Mouse (Mus musculus) neural tube, embryonic 14.5 days (tissue): Measurements from ENCODE around the gene Spock1. TPM values are rescaled to one million over a fixed set of nuclear protein-coding genes. Genes with fewer than 3 reads are reported as not detected.

ENCODE experiments used
- ATAC-seq: fragments of 200-750 bp; cut with Nextera tagmentation; 2 replicates; pipeline ENCODE4 v1.8.0; 2017; ENCODE audit warnings: low read depth, mild to moderate bottlenecking, moderate TSS enrichment, moderate library complexity
- H3K27ac ChIP-seq: fragments of 300-500 bp; sonication (generic); 2 replicates; pipeline ENCODE4 v1.5.1; 2014; ENCODE audit warnings: low read depth, mild to moderate bottlenecking, control low read depth, low read length, moderate library complexity, mixed read lengths
- H3K27me3 ChIP-seq: fragments of 300-500 bp; sonication (generic); 2 replicates; pipeline ENCODE4 v1.6.1; 2014; ENCODE audit warnings: low read length; ENCODE audit not compliant: control insufficient read depth, insufficient read depth
- H3K36me3 ChIP-seq: fragments of 300-500 bp; sonication (generic); 2 replicates; pipeline ENCODE4 v1.6.1; 2014; ENCODE audit warnings: low read length, mixed read lengths; ENCODE audit not compliant: control insufficient read depth, insufficient read depth
- H3K4me1 ChIP-seq: fragments of 300-500 bp; sonication (generic); 2 replicates; pipeline ENCODE4 v1.6.1; 2014; ENCODE audit warnings: low read length; ENCODE audit not compliant: control insufficient read depth, insufficient read depth
- H3K4me2 ChIP-seq: fragments of 300-500 bp; sonication (generic); 2 replicates; pipeline ENCODE4 v1.6.1; 2014; ENCODE audit warnings: mild to moderate bottlenecking, low read depth, low read length, control low read depth
- H3K4me3 ChIP-seq: fragments of 300-500 bp; sonication (generic); 2 replicates; pipeline ENCODE4 v1.5.1; 2014; ENCODE audit warnings: low read depth, low read length, control low read depth, mixed read lengths
- H3K9ac ChIP-seq: fragments of 300-500 bp; sonication (generic); replicated peaks from 2 replicates; pipeline ENCODE4 v1.6.1; 2014; ENCODE audit warnings: low read depth, mild to moderate bottlenecking, control low read depth, low read length, mixed read lengths
- H3K9me3 ChIP-seq: fragments of 300-500 bp; sonication (generic); 2 replicates; pipeline ENCODE4 v1.6.1; 2016; ENCODE audit warnings: low read length; ENCODE audit not compliant: control insufficient read depth
- WGBS: fragments of 180-500 bp; shearing (Covaris S2); extraction: QIAGEN DNeasy Blood & Tissue Kit; methylation state at CpG from one replicate; pipeline ENCODE4 v1.1.7; 2014; 5-methylcytosine and 5-hydroxymethylcytosine counted together
- polyA plus RNA-seq: library from polyadenylated mRNA; unstranded; fragments of >200 nt; fragmentation: Nextera tagmentation; extraction: Ambion mirVana; gene quantifications from 2 replicates; pipeline ENCODE4 v1.2.1, GENCODE M21; 2014

Spock1 gene
- polyA plus RNA-seq, 1 experiment from 2014 or later: 157 TPM

GRCm38 (mm10) chr13:57450189-57450821 lies 457.8 kb downstream of the Spock1 start:
- WGBS: 30% methylated on average over 11 of the region's 11 CpGs
- ATAC-seq: peak; percentile 62; the same call in 1 of the 2 replicates
- H3K27ac ChIP-seq: peak overlapping the region; percentile 49

GRCm38 (mm10) chr13:57448906-57449305 lies 459.2 kb downstream of the Spock1 start:
- Histone ChIP-seq H3K9me3 (no peaks in the 10 kb centered on the region), H3K27me3 (no peaks in the 10 kb centered on the region), H3K9ac (no peak overlapping the region), H3K36me3 (no peaks in the 10 kb centered on the region), H3K4me2 (no peak overlapping the region), H3K4me1 (peaks cover 19% of the 10 kb centered on the region), H3K4me3 (no peak overlapping the region), H3K27ac (peak overlapping the region; percentile 49)
- 56% methylated on average over 7 of the region's 7 CpGs for WGBS
- ATAC-seq: peak; percentile 47; the same call in 1 of the 2 replicates

More at GRCm38 (mm10) chr13:57450189-57450821, 457.8 kb downstream of the Spock1 start:
- Histone ChIP-seq H3K9me3 (no peaks in the 10 kb centered on the region), H3K9ac (no peak overlapping the region), H3K4me3 (no peak overlapping the region), H3K4me2 (no peak overlapping the region), H3K4me1 (peaks cover 19% of the 10 kb centered on the region), H3K27me3 (no peaks in the 10 kb centered on the region), H3K36me3 (no peaks in the 10 kb centered on the region)

GRCm38 (mm10) chr13:57444977-57445376 lies 463.2 kb downstream of the Spock1 start:
- H3K27me3 ChIP-seq: no peaks in the 10 kb centered on the region
- no peak overlapping the region for H3K9ac ChIP-seq
- H3K4me1 ChIP-seq: peaks cover 19% of the 10 kb centered on the region
- no peak for ATAC-seq
- no peak overlapping the region for H3K4me2 ChIP-seq
- no peaks in the 10 kb centered on the region for H3K9me3 ChIP-seq
- H3K27ac ChIP-seq: no peak overlapping the region
- no peak overlapping the region for H3K4me3 ChIP-seq
- no peaks in the 10 kb centered on the region for H3K36me3 ChIP-seq
- WGBS: 78% methylated on average over 3 of the region's 3 CpGs

- Histone ChIP-seq H3K9ac (no peak overlapping the region), H3K4me3 (no peak overlapping the region), H3K27me3 (no peaks in the 10 kb centered on the region), H3K4me1 (no peaks in the 10 kb centered on the region), H3K9me3 (no peaks in the 10 kb centered on the region), H3K36me3 (no peaks in the 10 kb centered on the region), H3K4me2 (no peak overlapping the region), H3K27ac (no peak overlapping the region)
- ATAC-seq: no peak
- WGBS: 93% methylated on average over 7 of the region's 7 CpGs
Measured at GRCm38 (mm10) chr13:57440111-57440510, 468.0 kb downstream of the Spock1 start.

DNA sequence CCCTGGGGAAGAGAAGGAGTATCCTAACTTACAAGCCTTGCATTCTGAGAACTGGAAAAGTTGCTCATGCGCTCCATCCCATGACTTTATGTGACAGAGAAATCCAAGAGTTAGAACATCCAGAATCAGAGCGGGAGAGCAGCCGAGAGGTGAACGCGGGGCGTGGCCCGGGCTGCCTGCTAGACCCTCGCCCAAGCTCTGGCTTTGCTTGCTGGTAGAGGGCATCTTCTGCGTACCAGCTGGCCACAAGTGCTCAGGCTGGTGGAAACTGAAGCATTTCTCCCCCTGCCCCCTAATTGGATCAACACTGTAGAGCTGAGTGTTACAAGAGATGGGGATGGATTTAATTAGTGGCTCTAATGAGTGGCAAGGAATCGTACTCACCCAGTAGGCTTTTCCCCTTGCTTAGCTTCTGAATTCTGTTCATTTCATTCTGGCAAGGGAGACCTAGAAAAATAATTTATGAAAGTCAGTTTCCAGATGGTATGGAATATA lies 472.4 kb downstream of the Spock1 start:
- Histone ChIP-seq H3K36me3 (no peaks in the 10 kb centered on the region), H3K27ac (no peak overlapping the region), H3K9me3 (no peaks in the 10 kb centered on the region), H3K27me3 (no peaks in the 10 kb centered on the region), H3K4me3 (no peak overlapping the region), H3K4me2 (no peak overlapping the region), H3K9ac (no peak overlapping the region), H3K4me1 (no peaks in the 10 kb centered on the region)
- no peak for ATAC-seq
- WGBS: 94% methylated on average over 10 of the region's 10 CpGs

DNA sequence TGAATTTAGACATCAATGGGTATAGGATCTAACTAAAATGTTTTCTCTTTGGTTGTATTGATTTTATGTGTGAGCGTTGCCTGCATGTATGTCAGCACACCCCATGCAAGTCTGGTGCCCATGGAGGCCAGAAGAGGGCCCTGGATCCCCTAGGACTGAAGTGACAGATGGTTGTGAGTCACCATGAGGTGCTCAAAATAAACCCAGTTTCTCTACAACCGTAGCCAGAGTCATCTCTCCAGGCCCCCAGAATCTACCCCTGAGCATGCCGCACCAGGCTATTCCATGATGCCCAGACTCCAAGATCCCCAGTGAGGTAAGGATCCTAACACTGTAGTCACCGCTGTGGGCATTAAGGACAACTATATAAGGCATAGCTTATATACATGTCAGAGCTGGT lies 474.3 kb downstream of the Spock1 start:
- H3K4me3 ChIP-seq: no peak overlapping the region
- H3K9me3 ChIP-seq: no peaks in the 10 kb centered on the region
- H3K36me3 ChIP-seq: no peaks in the 10 kb centered on the region
- WGBS: 93% methylated on average over 4 of the region's 4 CpGs
- no peak overlapping the region for H3K27ac ChIP-seq
- no peak overlapping the region for H3K4me2 ChIP-seq
- H3K4me1 ChIP-seq: no peaks in the 10 kb centered on the region
- H3K9ac ChIP-seq: no peak overlapping the region
- H3K27me3 ChIP-seq: no peaks in the 10 kb centered on the region
- no peak for ATAC-seq

DNA sequence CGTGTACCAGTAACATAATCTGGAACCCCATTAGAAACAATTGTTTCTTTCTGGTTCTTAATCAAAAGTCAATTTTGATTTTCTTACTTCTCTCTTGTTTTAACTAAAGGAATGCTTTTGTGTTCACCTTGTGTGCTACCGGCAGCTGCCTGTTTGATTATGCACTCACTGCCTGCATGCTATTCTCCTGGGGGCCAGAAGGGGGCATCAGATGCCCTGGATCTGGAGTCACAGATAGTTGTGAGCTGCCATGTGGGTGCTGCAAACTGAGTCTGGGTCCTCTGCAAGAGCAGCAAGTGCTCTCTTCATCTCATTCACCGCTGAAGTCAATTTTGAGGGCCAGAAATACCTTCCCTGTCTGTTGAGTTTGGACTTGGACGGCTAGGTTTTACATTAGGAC lies 476.3 kb downstream of the Spock1 start:
- H3K4me1 ChIP-seq: no peaks in the 10 kb centered on the region
- H3K27me3 ChIP-seq: no peaks in the 10 kb centered on the region
- H3K4me3 ChIP-seq: no peak overlapping the region
- no peak overlapping the region for H3K9ac ChIP-seq
- no peaks in the 10 kb centered on the region for H3K9me3 ChIP-seq
- H3K27ac ChIP-seq: no peak overlapping the region
- no peak for ATAC-seq
- WGBS: 84% methylated on average over 4 of the region's 4 CpGs
- H3K36me3 ChIP-seq: no peaks in the 10 kb centered on the region
- no peak overlapping the region for H3K4me2 ChIP-seq

- WGBS: 74% methylated on average over 14 of the region's 14 CpGs
- no peaks in the 10 kb centered on the region for H3K9me3 ChIP-seq
- no peaks in the 10 kb centered on the region for H3K36me3 ChIP-seq
- ATAC-seq: no peak
- no peak overlapping the region for H3K27ac ChIP-seq
- no peaks in the 10 kb centered on the region for H3K4me1 ChIP-seq
- no peak overlapping the region for H3K4me2 ChIP-seq
- no peaks in the 10 kb centered on the region for H3K27me3 ChIP-seq
- no peak overlapping the region for H3K4me3 ChIP-seq
- H3K9ac ChIP-seq: no peak overlapping the region
Measured at GRCm38 (mm10) chr13:57428840-57429239, 479.3 kb downstream of the Spock1 start.

- 94% methylated on average over 5 of the region's 5 CpGs for WGBS
- Histone ChIP-seq H3K9ac (no peak overlapping the region), H3K4me3 (no peak overlapping the region), H3K4me2 (no peak overlapping the region), H3K9me3 (no peaks in the 10 kb centered on the region), H3K27me3 (no peaks in the 10 kb centered on the region), H3K4me1 (no peaks in the 10 kb centered on the region), H3K27ac (no peak overlapping the region), H3K36me3 (no peaks in the 10 kb centered on the region)
- no peak for ATAC-seq
Measured at GRCm38 (mm10) chr13:57418781-57419180, 489.4 kb downstream of the Spock1 start.
